ENCODE assay signal across 8 mouse cellular contexts in genomic region chr14:55873714-55874683, GRCm38 (mm10). TPM values are rescaled to one million over a fixed set of nuclear protein-coding genes. Genes with fewer than 3 reads are reported as not detected.
DNase-seq lines count a peak whose midpoint lies in the region; ATAC-seq and TF ChIP-seq lines count a peak whose summit lies in the region.

No protein-coding gene starts in this region.

- WGBS in embryonic facial prominence, embryonic 15.5 days: 12% methylated on average over 30 of the region's 30 CpGs
- WGBS in heart, embryonic 13.5 days: 12% methylated on average over 30 of the region's 30 CpGs
- WGBS in kidney, embryonic 16.5 days: 15% methylated on average over 30 of the region's 30 CpGs
- WGBS in liver, adult 2 months: 10% methylated on average over 30 of the region's 30 CpGs

- no peaks in the 10 kb centered on the region for H3K27me3 ChIP-seq in embryonic facial prominence, embryonic 15.5 days
- H3K27me3 ChIP-seq in heart, embryonic 13.5 days (replicated peaks): no peaks in the 10 kb centered on the region
- no peaks in the 10 kb centered on the region for H3K27me3 ChIP-seq in kidney, embryonic 16.5 days (ENCODE audit: insufficient read depth, low read length)
- H3K27me3 ChIP-seq in liver, adult 2 months (ENCODE audit: control insufficient read depth, insufficient read depth, low read length): no peaks in the 10 kb centered on the region
- no peaks in the 10 kb centered on the region for H3K27me3 ChIP-seq in splenic B cell, adult 2 months (ENCODE audit: control insufficient read depth, insufficient read depth, low read length, poor library complexity, severe bottlenecking)

- no peak for TF ChIP-seq POLR2A in bone marrow macrophage, adult 2 months (IDR thresholded peaks at IDR 0.05; ENCODE audit: borderline replicate concordance, low read depth, low read length)
- no peak for TF ChIP-seq POLR2A in liver, adult 2 months (IDR thresholded peaks at IDR 0.05; ENCODE audit: extremely low read depth, insufficient read depth, low read length)

- peak overlapping the region; percentile 45 for H3K4me2 ChIP-seq in embryonic facial prominence, embryonic 15.5 days (replicated peaks)
- H3K4me2 ChIP-seq in heart, embryonic 13.5 days: peak overlapping the region; percentile 53
- H3K4me2 ChIP-seq in kidney, embryonic 16.5 days (replicated peaks; ENCODE audit: low read depth, low read length): peak overlapping the region; percentile 44

- peak; percentile 21; the same call in 1 of the 2 replicates for ATAC-seq in embryonic facial prominence, embryonic 15.5 days (ENCODE audit: insufficient number of reproducible peaks, low FRiP score, low TSS enrichment, low read depth)
- no peak; the same call in 1 of the 2 replicates for ATAC-seq in heart, embryonic 13.5 days (ENCODE audit: extremely low read depth, insufficient number of reproducible peaks, low FRiP score, low TSS enrichment)
- peak; percentile 59 for ATAC-seq in kidney, embryonic 16.5 days (ENCODE audit: low FRiP score, low TSS enrichment)
- peak; percentile 77 for ATAC-seq in monocyte, adult 5-6 weeks (replicated peaks; ENCODE audit: insufficient number of reproducible peaks, low FRiP score, low TSS enrichment, poor library complexity, severe bottlenecking)

- H3K4me3 ChIP-seq in bone marrow macrophage, adult 2 months (ENCODE audit: insufficient read depth, low read length): peak overlapping the region; percentile 34
- H3K4me3 ChIP-seq in embryonic facial prominence, embryonic 15.5 days (replicated peaks): peak overlapping the region; percentile 13
- H3K4me3 ChIP-seq in heart, embryonic 13.5 days: peak overlapping the region; percentile 14; the same call in 1 of the 2 replicates
- no peak overlapping the region for H3K4me3 ChIP-seq in kidney, embryonic 16.5 days (ENCODE audit: low read length)
- peak overlapping the region; percentile 8; the same call in 1 of the 2 replicates for H3K4me3 ChIP-seq in liver, adult 2 months (ENCODE audit: insufficient read depth, low read depth, low read length)

- DNase-seq in CD4-positive, CD25-positive, alpha-beta regulatory T cell, adult 2 months (ENCODE audit: low read depth, low spot score): peak; percentile 86
- peak; percentile 67 for DNase-seq in liver, adult 2 months (ENCODE audit: extremely low read depth, low read depth, low spot score)
- peak; percentile 83 for DNase-seq in splenic B cell, adult 2 months (ENCODE audit: low read depth, low spot score)

- H3K9me3 ChIP-seq in embryonic facial prominence, embryonic 15.5 days (replicated peaks): no peaks in the 10 kb centered on the region
- H3K9me3 ChIP-seq in heart, embryonic 13.5 days: no peaks in the 10 kb centered on the region
- H3K9me3 ChIP-seq in kidney, embryonic 16.5 days (ENCODE audit: low read length): no peaks in the 10 kb centered on the region

- peak; percentile 88 for TF ChIP-seq CTCF in bone marrow macrophage, adult 2 months (IDR thresholded peaks at IDR 0.05; ENCODE audit: low read depth, low read length)
- peak; percentile 99 for TF ChIP-seq CTCF in liver, adult 2 months (IDR thresholded peaks at IDR 0.05; ENCODE audit: low read depth, low read length)

- no peaks in the 10 kb centered on the region for H3K79me2 ChIP-seq in liver, adult 2 months (ENCODE audit: control insufficient read depth, insufficient read depth, low read length)

- no peak overlapping the region for H3K27ac ChIP-seq in bone marrow macrophage, adult 2 months (ENCODE audit: insufficient read depth, low read depth, low read length)
- H3K27ac ChIP-seq in embryonic facial prominence, embryonic 15.5 days (replicated peaks): no peak overlapping the region; the same call in 1 of the 2 replicates
- H3K27ac ChIP-seq in heart, embryonic 13.5 days (replicated peaks): 0 out of 2 replicates have a peak overlapping the region, but pooled peaks have one; percentile 16
- H3K27ac ChIP-seq in kidney, embryonic 16.5 days (ENCODE audit: low read length): no peak overlapping the region
- no peak overlapping the region for H3K27ac ChIP-seq in liver, adult 2 months (replicated peaks; ENCODE audit: insufficient read depth, low read depth, low read length)

- H3K4me1 ChIP-seq in bone marrow macrophage, adult 2 months (ENCODE audit: control insufficient read depth, insufficient read depth, low read length): no peaks in the 10 kb centered on the region
- peaks cover 23% of the 10 kb centered on the region for H3K4me1 ChIP-seq in embryonic facial prominence, embryonic 15.5 days
- H3K4me1 ChIP-seq in heart, embryonic 13.5 days: peaks cover 35% of the 10 kb centered on the region
- H3K4me1 ChIP-seq in kidney, embryonic 16.5 days (ENCODE audit: insufficient read depth, low read length): peaks cover 26% of the 10 kb centered on the region
- H3K4me1 ChIP-seq in liver, adult 2 months (ENCODE audit: control insufficient read depth, insufficient read depth, low read length): no peaks in the 10 kb centered on the region; the same call in 1 of the 2 replicates

- H3K9ac ChIP-seq in embryonic facial prominence, embryonic 15.5 days: no peak overlapping the region; the same call in 1 of the 2 replicates
- peak overlapping the region; percentile 54 for H3K9ac ChIP-seq in heart, embryonic 13.5 days
- peak overlapping the region; percentile 37 for H3K9ac ChIP-seq in kidney, embryonic 16.5 days (replicated peaks; ENCODE audit: low read length)
- 0 out of 2 replicates have a peak overlapping the region, but pooled peaks have one; percentile 20 for H3K9ac ChIP-seq in liver, adult 2 months (ENCODE audit: low read depth, low read length)

- peaks cover 39% of the 10 kb centered on the region for H3K36me3 ChIP-seq in embryonic facial prominence, embryonic 15.5 days
- peaks cover 43% of the 10 kb centered on the region for H3K36me3 ChIP-seq in heart, embryonic 13.5 days
- H3K36me3 ChIP-seq in kidney, embryonic 16.5 days (ENCODE audit: insufficient read depth, low read length): peaks cover 41% of the 10 kb centered on the region
- H3K36me3 ChIP-seq in liver, adult 2 months (ENCODE audit: control insufficient read depth, insufficient read depth, low read length): no peaks in the 10 kb centered on the region
- no peaks in the 10 kb centered on the region for H3K36me3 ChIP-seq in splenic B cell, adult 2 months (ENCODE audit: control insufficient read depth, insufficient read depth, low read length, poor library complexity, severe bottlenecking)

RNA-seq across cellular contexts. Expression of gene Cbln3, which starts 10.2 kb away (rescaled TPM):
- polyA plus RNA-seq in bone marrow macrophage, adult 2 months (2012; ENCODE audit: insufficient read depth, insufficient read length, missing spikeins): 0.16 TPM in 1 of 2 replicates, not detected in the other
- polyA plus RNA-seq in embryonic facial prominence, embryonic 15.5 days (2015; fragmentation: Nextera tagmentation; extraction: Ambion mirVana): 0.33 and 0.35 TPM in 2 replicates
- polyA plus RNA-seq in heart, embryonic 13.5 days (2015; fragmentation: Nextera tagmentation; extraction: Ambion mirVana): 0.27 and 0.31 TPM in 2 replicates
- 0.42 and 0.74 TPM in 2 replicates for polyA plus RNA-seq in kidney, embryonic 16.5 days (2015; fragmentation: Nextera tagmentation; extraction: Ambion mirVana)
- 0.18 and 0.34 TPM in 2 replicates for total RNA-seq in liver, adult 2 months (2014; rRNA removed)
- polyA plus RNA-seq in liver, adult 2 months (2012; rRNA removed): 0.49 and 0.64 TPM in 2 replicates
- total RNA-seq in monocyte, adult 5-6 weeks (2017): 0.38 TPM in 1 of 3 replicates, not detected in the others

RNA-seq across cellular contexts. Expression of gene Khnyn, which starts 10.7 kb away (rescaled TPM):
- polyA plus RNA-seq in bone marrow macrophage, adult 2 months (2012; ENCODE audit: insufficient read depth, insufficient read length, missing spikeins): 26.8 and 28.9 TPM in 2 replicates
- 18.8 and 19.9 TPM in 2 replicates for polyA plus RNA-seq in embryonic facial prominence, embryonic 15.5 days (2015; fragmentation: Nextera tagmentation; extraction: Ambion mirVana)
- polyA plus RNA-seq in heart, embryonic 13.5 days (2015; fragmentation: Nextera tagmentation; extraction: Ambion mirVana): 9.5 and 9.8 TPM in 2 replicates
- 18.7 and 19.3 TPM in 2 replicates for polyA plus RNA-seq in kidney, embryonic 16.5 days (2015; fragmentation: Nextera tagmentation; extraction: Ambion mirVana)
- 29.8 and 32.5 TPM in 2 replicates for total RNA-seq in liver, adult 2 months (2014; rRNA removed)
- 13.3 and 15.4 TPM in 2 replicates for polyA plus RNA-seq in liver, adult 2 months (2012; rRNA removed)
- total RNA-seq in monocyte, adult 5-6 weeks (2017): 72.1 to 108 TPM (median 80.9 TPM) in 3 replicates

RNA-seq across cellular contexts. Expression of gene Nynrin, which starts 20.2 kb away (rescaled TPM):
- polyA plus RNA-seq in bone marrow macrophage, adult 2 months (2012; ENCODE audit: insufficient read depth, insufficient read length, missing spikeins): 2.3 and 3.2 TPM in 2 replicates
- polyA plus RNA-seq in embryonic facial prominence, embryonic 15.5 days (2015; fragmentation: Nextera tagmentation; extraction: Ambion mirVana): 20.8 and 25.0 TPM in 2 replicates
- 16.5 and 18.2 TPM in 2 replicates for polyA plus RNA-seq in heart, embryonic 13.5 days (2015; fragmentation: Nextera tagmentation; extraction: Ambion mirVana)
- polyA plus RNA-seq in kidney, embryonic 16.5 days (2015; fragmentation: Nextera tagmentation; extraction: Ambion mirVana): 22.5 and 25.1 TPM in 2 replicates
- total RNA-seq in liver, adult 2 months (2014; rRNA removed): 0.65 and 0.81 TPM in 2 replicates
- 0.66 and 0.71 TPM in 2 replicates for polyA plus RNA-seq in liver, adult 2 months (2012; rRNA removed)
- total RNA-seq in monocyte, adult 5-6 weeks (2017): 0.10 to 0.75 TPM (median 0.49 TPM) in 3 replicates

RNA-seq across cellular contexts. Expression of gene Sdr39u1, which starts 26.1 kb away (rescaled TPM):
- 2.0 and 3.2 TPM in 2 replicates for polyA plus RNA-seq in bone marrow macrophage, adult 2 months (2012; ENCODE audit: insufficient read depth, insufficient read length, missing spikeins)
- 73.9 and 79.1 TPM in 2 replicates for polyA plus RNA-seq in embryonic facial prominence, embryonic 15.5 days (2015; fragmentation: Nextera tagmentation; extraction: Ambion mirVana)
- 48.2 and 51.6 TPM in 2 replicates for polyA plus RNA-seq in heart, embryonic 13.5 days (2015; fragmentation: Nextera tagmentation; extraction: Ambion mirVana)
- polyA plus RNA-seq in kidney, embryonic 16.5 days (2015; fragmentation: Nextera tagmentation; extraction: Ambion mirVana): 71.1 and 75.8 TPM in 2 replicates
- 7.0 and 10.4 TPM in 2 replicates for total RNA-seq in liver, adult 2 months (2014; rRNA removed)
- 13.4 and 16.1 TPM in 2 replicates for polyA plus RNA-seq in liver, adult 2 months (2012; rRNA removed)
- 3.1 to 12.3 TPM (median 6.2 TPM) in 3 replicates for total RNA-seq in monocyte, adult 5-6 weeks (2017)

RNA-seq across cellular contexts. Expression of gene Nfatc4, which starts 51.1 kb away (rescaled TPM):
- polyA plus RNA-seq in bone marrow macrophage, adult 2 months (2012; ENCODE audit: insufficient read depth, insufficient read length, missing spikeins): 0.36 and 0.99 TPM in 2 replicates
- 106 and 115 TPM in 2 replicates for polyA plus RNA-seq in embryonic facial prominence, embryonic 15.5 days (2015; fragmentation: Nextera tagmentation; extraction: Ambion mirVana)
- polyA plus RNA-seq in heart, embryonic 13.5 days (2015; fragmentation: Nextera tagmentation; extraction: Ambion mirVana): 12.5 and 14.0 TPM in 2 replicates
- 38.2 and 38.7 TPM in 2 replicates for polyA plus RNA-seq in kidney, embryonic 16.5 days (2015; fragmentation: Nextera tagmentation; extraction: Ambion mirVana)
- 0.18 and 0.60 TPM in 2 replicates for total RNA-seq in liver, adult 2 months (2014; rRNA removed)
- 0.30 and 0.43 TPM in 2 replicates for polyA plus RNA-seq in liver, adult 2 months (2012; rRNA removed)
- not detected in 3 replicates for total RNA-seq in monocyte, adult 5-6 weeks (2017)
